Mouse (Mus musculus): ENCODE measurements at regions not wholly inside any gene's neighbourhood (a gene's known extent, or its start where the extent isn't known, plus 50 kb on each side); places are given as distances from the start of the nearest gene placed in this dataset.

DNA sequence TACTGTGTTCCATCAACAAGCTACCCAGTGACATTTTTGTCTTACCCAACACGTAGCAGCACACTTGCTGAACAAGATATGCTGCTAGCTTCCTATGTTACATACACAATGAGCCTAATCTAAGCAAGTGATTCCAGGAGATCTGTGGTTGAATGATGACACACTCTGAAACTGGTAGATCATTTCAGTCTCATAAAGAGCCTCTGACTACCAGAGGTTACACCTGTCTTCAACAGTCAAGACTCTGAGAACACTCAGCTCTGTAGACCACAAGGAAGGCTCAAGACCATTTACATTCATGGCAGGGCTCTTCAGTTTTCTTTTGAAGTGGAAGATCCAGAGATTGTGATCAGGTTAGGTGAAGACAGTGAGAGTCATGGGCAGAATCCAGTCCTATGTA, 501.3 kb upstream of the Adamts16 start:
- no peak overlapping the region for H3K27ac ChIP-seq (replicated peaks)
- 93% methylated on average over 1 of the region's 1 CpGs for WGBS
- H3K4me3 ChIP-seq, result no peak overlapping the region
- no peaks in the 10 kb centered on the region for H3K9me3 ChIP-seq (replicated peaks)
- no peak for DNase-seq (ENCODE audit: low spot score)
- no peaks in the 10 kb centered on the region for H3K27me3 ChIP-seq (ENCODE audit: low read depth, poor library complexity, severe bottlenecking)
- H3K36me3 ChIP-seq, result no peaks in the 10 kb centered on the region
- H3K4me1 ChIP-seq, result peaks cover 7% of the 10 kb centered on the region

DNA sequence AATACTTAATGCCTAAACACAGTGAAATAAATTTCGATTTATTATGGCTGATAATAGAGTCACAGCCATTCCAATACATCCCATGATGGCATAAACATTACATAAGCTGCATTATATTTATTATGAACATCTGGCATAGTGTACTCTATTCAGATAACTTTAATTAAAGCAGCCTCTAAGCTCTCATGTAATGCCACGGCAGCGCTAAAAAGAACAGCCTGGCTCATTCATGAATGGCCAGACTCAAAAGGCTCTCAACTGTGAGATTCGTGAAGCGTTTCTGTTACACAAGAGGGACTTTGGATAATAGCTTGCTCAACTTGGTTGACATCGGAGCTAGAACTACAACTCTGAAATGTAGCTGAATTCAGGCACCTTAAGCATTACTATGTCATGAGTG, 497.1 kb upstream of the Adamts16 start:
- Histone ChIP-seq H3K4me1 (peaks cover 7% of the 10 kb centered on the region), H3K4me3 (no peak overlapping the region), H3K27me3 (ENCODE audit: low read depth, poor library complexity, severe bottlenecking) (peaks cover 35% of the 10 kb centered on the region), H3K27ac (replicated peaks) (no peak overlapping the region), H3K36me3 (no peaks in the 10 kb centered on the region), H3K9me3 (replicated peaks) (no peaks in the 10 kb centered on the region)
- DNase-seq (ENCODE audit: low spot score), result no peak
- WGBS, result 37% methylated on average over 6 of the region's 6 CpGs

DNA sequence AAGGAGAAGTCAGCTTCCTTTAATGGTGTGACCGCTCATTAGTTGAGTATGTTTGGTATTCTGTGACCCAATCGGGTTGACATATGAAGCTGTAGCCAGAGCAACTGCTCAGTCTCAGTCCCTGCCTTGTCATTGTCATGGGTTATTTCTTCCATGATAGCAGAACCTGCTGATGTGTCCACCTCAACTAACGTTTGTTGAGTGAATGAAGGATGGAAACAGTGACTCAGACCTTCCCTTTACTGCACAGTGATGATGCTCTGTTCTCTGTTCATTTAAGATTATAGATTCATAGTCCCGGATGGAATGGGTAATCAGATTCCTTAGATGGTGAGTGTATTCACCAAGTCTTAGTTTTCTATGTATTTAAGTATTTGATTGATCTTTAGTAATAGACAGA, 493.3 kb upstream of the Adamts16 start:
- peaks cover 23% of the 10 kb centered on the region for H3K4me1 ChIP-seq
- DNase-seq (ENCODE audit: low spot score), result no peak
- no peaks in the 10 kb centered on the region for H3K36me3 ChIP-seq
- 87% methylated on average over 4 of the region's 4 CpGs for WGBS
- no peak overlapping the region for H3K4me3 ChIP-seq
- H3K9me3 ChIP-seq (replicated peaks), result no peaks in the 10 kb centered on the region
- H3K27me3 ChIP-seq (ENCODE audit: low read depth, poor library complexity, severe bottlenecking), result peaks cover 64% of the 10 kb centered on the region
- H3K27ac ChIP-seq (replicated peaks), result no peak overlapping the region

DNA sequence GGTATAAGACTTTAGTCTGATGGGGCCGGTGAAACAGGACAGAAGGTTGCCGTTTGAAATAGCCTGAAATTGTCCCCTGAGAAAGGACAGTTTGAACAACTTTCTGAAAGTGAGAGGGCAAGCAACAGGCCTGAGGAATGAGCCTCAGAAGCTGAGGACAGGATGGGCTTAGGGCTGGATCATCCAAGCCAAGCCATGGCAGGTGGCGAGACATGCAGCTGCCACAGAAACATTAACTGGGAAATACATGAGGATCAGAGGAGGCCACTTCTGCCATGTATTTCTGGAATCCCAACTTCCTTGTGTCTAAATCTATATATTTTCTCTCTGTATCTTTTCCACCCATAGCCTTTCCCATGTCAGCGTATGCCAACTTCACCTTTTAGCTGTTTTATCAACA, 491.5 kb upstream of the Adamts16 start:
- no peak for DNase-seq (ENCODE audit: low spot score)
- H3K9me3 ChIP-seq (replicated peaks), result no peaks in the 10 kb centered on the region
- WGBS, result 85% methylated on average over 4 of the region's 4 CpGs
- H3K27ac ChIP-seq (replicated peaks), result no peak overlapping the region
- no peaks in the 10 kb centered on the region for H3K36me3 ChIP-seq
- H3K4me3 ChIP-seq, result no peak overlapping the region
- peaks cover 22% of the 10 kb centered on the region for H3K4me1 ChIP-seq
- peaks cover 81% of the 10 kb centered on the region for H3K27me3 ChIP-seq (ENCODE audit: low read depth, poor library complexity, severe bottlenecking)

- 10% methylated on average over 6 of the region's 6 CpGs for WGBS
These were observed 488.7 kb upstream of the Adamts16 start for GRCm38 (mm10) chr13:71330321-71330720.

DNA sequence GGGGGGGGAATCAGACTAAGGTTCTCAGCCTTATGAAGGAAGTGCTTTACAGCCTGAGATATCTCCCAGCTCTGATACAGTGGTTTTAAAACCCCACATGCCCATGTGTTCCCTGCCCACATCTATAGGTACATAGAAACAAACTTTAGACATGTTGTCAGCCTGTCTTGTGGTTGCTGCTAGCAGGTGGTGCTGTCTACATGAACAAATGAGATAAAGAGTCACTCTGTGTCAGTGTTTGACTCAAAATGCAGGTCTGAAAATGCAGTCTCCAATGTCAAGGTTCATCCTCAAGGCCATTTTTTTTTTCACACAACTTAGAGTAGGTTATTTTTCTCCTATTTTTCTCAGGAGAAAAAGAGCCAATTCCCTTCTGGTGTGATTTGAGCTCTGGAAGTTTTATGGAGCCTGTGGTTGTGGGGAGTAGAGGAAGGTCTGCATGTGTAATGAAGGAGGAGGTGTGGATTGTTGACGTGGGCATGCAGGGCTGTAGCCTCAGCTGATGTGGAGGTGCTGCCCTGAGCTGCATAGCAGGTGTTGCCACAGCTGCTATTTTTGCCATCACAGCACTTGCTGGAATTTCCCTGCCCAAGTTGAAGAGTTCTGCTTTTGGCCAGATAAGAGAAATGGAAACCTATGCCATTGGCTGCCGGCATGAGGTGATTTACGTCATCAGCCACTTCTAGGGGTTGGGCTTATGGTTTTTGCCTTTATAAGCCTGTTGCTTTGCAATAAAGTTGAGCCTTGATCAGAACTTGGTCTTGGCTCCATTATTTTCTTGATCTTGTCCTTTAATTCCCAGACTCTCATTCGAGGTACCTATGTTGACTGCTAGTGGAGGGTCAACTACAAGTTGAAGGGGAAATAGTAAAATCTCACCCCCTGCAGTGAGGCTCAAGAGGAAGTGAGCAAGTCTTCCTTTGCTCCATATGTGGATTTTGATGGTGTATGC, 486.5 kb upstream of the Adamts16 start:
- Histone ChIP-seq H3K9me3 (replicated peaks) (no peaks in the 10 kb centered on the region), H3K36me3 (no peaks in the 10 kb centered on the region), H3K27me3 (ENCODE audit: low read depth, poor library complexity, severe bottlenecking) (peaks cover 72% of the 10 kb centered on the region), H3K27ac (replicated peaks) (no peak overlapping the region), H3K4me1 (peaks cover 22% of the 10 kb centered on the region), H3K4me3 (no peak overlapping the region)
- DNase-seq (ENCODE audit: low spot score), result no peak
- 83% methylated on average over 4 of the region's 4 CpGs for WGBS

More at GRCm38 (mm10) chr13:71330321-71330720, 488.7 kb upstream of the Adamts16 start:
- Histone ChIP-seq H3K9me3 (replicated peaks) (no peaks in the 10 kb centered on the region), H3K27me3 (ENCODE audit: low read depth, poor library complexity, severe bottlenecking) (peaks cover 88% of the 10 kb centered on the region), H3K4me3 (no peak overlapping the region), H3K36me3 (no peaks in the 10 kb centered on the region), H3K27ac (replicated peaks) (peak overlapping the region; percentile 65), H3K4me1 (peaks cover 22% of the 10 kb centered on the region)
- peak; percentile 45 for DNase-seq (ENCODE audit: low spot score)

DNA sequence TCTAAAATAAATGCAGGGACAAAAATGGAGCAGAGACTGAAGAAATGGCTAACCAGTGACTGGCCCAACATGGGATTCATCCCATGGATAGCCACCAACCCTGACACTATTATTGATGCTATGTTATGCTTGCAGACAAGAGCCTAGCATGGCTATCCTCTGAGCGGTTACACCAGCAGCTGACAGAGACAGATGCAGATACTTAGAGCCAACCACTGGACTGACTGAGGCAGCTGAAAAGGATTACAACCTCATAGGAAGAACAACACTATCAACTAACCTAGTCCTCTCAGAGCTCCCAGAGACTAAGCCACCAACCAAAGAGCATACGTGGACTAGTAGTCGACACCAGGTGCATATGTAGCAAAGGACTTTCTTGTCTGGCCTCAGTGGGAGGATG, 478.9 kb upstream of the Adamts16 start:
- WGBS, result 87% methylated on average over 3 of the region's 3 CpGs

GRCm38 (mm10) chr13:71303956-71304355, 462.3 kb upstream of the Adamts16 start:
- 94% methylated on average over 4 of the region's 4 CpGs for WGBS

More for the DNA sequence above, 478.9 kb upstream of the Adamts16 start:
- H3K4me3 ChIP-seq, result no peak overlapping the region
- H3K27ac ChIP-seq (replicated peaks), result no peak overlapping the region
- H3K36me3 ChIP-seq, result no peaks in the 10 kb centered on the region
- no peak for DNase-seq (ENCODE audit: low spot score)
- H3K9me3 ChIP-seq (replicated peaks), result no peaks in the 10 kb centered on the region
- no peaks in the 10 kb centered on the region for H3K4me1 ChIP-seq
- H3K27me3 ChIP-seq (ENCODE audit: low read depth, poor library complexity, severe bottlenecking), result peaks cover 5% of the 10 kb centered on the region

GRCm38 (mm10) chr13:71275991-71276390, 434.4 kb upstream of the Adamts16 start:
- H3K27me3 ChIP-seq (ENCODE audit: low read depth, poor library complexity, severe bottlenecking), result no peaks in the 10 kb centered on the region
- H3K4me3 ChIP-seq, result no peak overlapping the region
- no peaks in the 10 kb centered on the region for H3K4me1 ChIP-seq
- no peak for DNase-seq (ENCODE audit: low spot score)
- H3K27ac ChIP-seq (replicated peaks), result no peak overlapping the region
- 94% methylated on average over 2 of the region's 2 CpGs for WGBS
- H3K9me3 ChIP-seq (replicated peaks), result no peaks in the 10 kb centered on the region
- no peaks in the 10 kb centered on the region for H3K36me3 ChIP-seq

More at GRCm38 (mm10) chr13:71303956-71304355, 462.3 kb upstream of the Adamts16 start:
- H3K27ac ChIP-seq (replicated peaks), result no peak overlapping the region
- no peaks in the 10 kb centered on the region for H3K9me3 ChIP-seq (replicated peaks)
- H3K27me3 ChIP-seq (ENCODE audit: low read depth, poor library complexity, severe bottlenecking), result no peaks in the 10 kb centered on the region
- no peaks in the 10 kb centered on the region for H3K36me3 ChIP-seq
- no peak for DNase-seq (ENCODE audit: low spot score)
- H3K4me3 ChIP-seq, result no peak overlapping the region
- H3K4me1 ChIP-seq, result no peaks in the 10 kb centered on the region

- 72% methylated on average over 3 of the region's 3 CpGs for WGBS
- H3K36me3 ChIP-seq, result no peaks in the 10 kb centered on the region
- no peak for DNase-seq (ENCODE audit: low spot score)
These were observed 432.5 kb upstream of the Adamts16 start for GRCm38 (mm10) chr13:71274139-71274538.

GRCm38 (mm10) chr13:71273485-71273884, 431.9 kb upstream of the Adamts16 start:
- 94% methylated on average over 5 of the region's 5 CpGs for WGBS
- H3K27me3 ChIP-seq (ENCODE audit: low read depth, poor library complexity, severe bottlenecking), result no peaks in the 10 kb centered on the region
- no peaks in the 10 kb centered on the region for H3K4me1 ChIP-seq
- DNase-seq (ENCODE audit: low spot score), result no peak
- H3K27ac ChIP-seq (replicated peaks), result no peak overlapping the region
- no peaks in the 10 kb centered on the region for H3K9me3 ChIP-seq (replicated peaks)
- no peak overlapping the region for H3K4me3 ChIP-seq
- H3K36me3 ChIP-seq, result no peaks in the 10 kb centered on the region

More at GRCm38 (mm10) chr13:71274139-71274538, 432.5 kb upstream of the Adamts16 start:
- Histone ChIP-seq H3K27ac (replicated peaks) (no peak overlapping the region), H3K4me3 (no peak overlapping the region), H3K9me3 (replicated peaks) (no peaks in the 10 kb centered on the region), H3K4me1 (no peaks in the 10 kb centered on the region), H3K27me3 (ENCODE audit: low read depth, poor library complexity, severe bottlenecking) (no peaks in the 10 kb centered on the region)

DNA sequence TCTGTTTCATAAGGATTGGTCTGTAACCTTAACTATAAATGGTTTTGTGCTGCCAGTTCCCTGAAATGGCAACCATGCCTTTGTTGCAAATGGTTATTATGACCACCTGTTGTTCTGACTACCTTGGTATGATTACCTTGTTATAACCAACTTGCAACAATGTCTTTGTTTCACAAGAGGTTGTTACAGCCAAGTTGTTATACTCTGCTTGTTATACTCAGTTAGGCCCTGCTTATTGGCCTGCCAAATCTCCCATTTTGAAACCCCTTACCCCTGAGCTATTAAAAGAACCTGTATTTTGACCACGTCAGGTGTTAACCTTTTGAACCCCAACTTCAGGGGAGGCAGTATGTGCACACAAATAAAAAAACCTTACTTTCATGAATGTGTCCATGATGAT, 431.5 kb upstream of the Adamts16 start:
- H3K9me3 ChIP-seq (replicated peaks), result no peaks in the 10 kb centered on the region
- DNase-seq (ENCODE audit: low spot score), result no peak
- no peak overlapping the region for H3K27ac ChIP-seq (replicated peaks)
- no peaks in the 10 kb centered on the region for H3K27me3 ChIP-seq (ENCODE audit: low read depth, poor library complexity, severe bottlenecking)
- no peak overlapping the region for H3K4me3 ChIP-seq
- no peaks in the 10 kb centered on the region for H3K36me3 ChIP-seq
- WGBS, result 82% methylated on average over 1 of the region's 1 CpGs
- H3K4me1 ChIP-seq, result no peaks in the 10 kb centered on the region

- Histone ChIP-seq H3K4me1 (no peaks in the 10 kb centered on the region), H3K36me3 (no peaks in the 10 kb centered on the region), H3K27me3 (ENCODE audit: low read depth, poor library complexity, severe bottlenecking) (no peaks in the 10 kb centered on the region), H3K4me3 (no peak overlapping the region), H3K27ac (replicated peaks) (no peak overlapping the region), H3K9me3 (replicated peaks) (no peaks in the 10 kb centered on the region)
- WGBS, result 85% methylated on average over 5 of the region's 5 CpGs
- no peak for DNase-seq (ENCODE audit: low spot score)
These were observed 430.8 kb upstream of the Adamts16 start for GRCm38 (mm10) chr13:71272431-71272830.

All from midbrain, embryonic 10.5 days (tissue).